Mouse (Mus musculus) liver, embryonic 14.5 days (tissue): ENCODE measurements around the gene Pgbd5. TPM values are rescaled to one million over a fixed set of nuclear protein-coding genes. Genes with fewer than 3 reads are reported as not detected.

ENCODE experiments used
- ATAC-seq: fragments of 200-750 bp; cut with Nextera tagmentation; 2 replicates; pipeline ENCODE4 v1.8.0; 2017; ENCODE audit warnings: moderate number of reproducible peaks, mild to moderate bottlenecking, moderate library complexity; ENCODE audit not compliant: insufficient read depth
- DNase-seq, 3 experiments: peaks; one replicate each; pipeline ENCODE4 v3.0.0-alpha.2; 2012 to 2013; ENCODE audit warnings: low read depth in 3 of 3, low spot score in 3 of 3
- H3K27ac ChIP-seq: fragments of 300-500 bp; sonication (generic); 2 replicates; pipeline ENCODE4 v1.5.1; 2014; ENCODE audit warnings: moderate library complexity, mild to moderate bottlenecking, control low read depth, inconsistent platforms
- H3K27me3 ChIP-seq: fragments of 300-500 bp; sonication (generic); 2 replicates; pipeline ENCODE4 v1.6.1; 2014; ENCODE audit warnings: mild to moderate bottlenecking, low read length, moderate library complexity; ENCODE audit not compliant: control insufficient read depth, insufficient read depth
- H3K36me3 ChIP-seq: fragments of 300-500 bp; sonication (generic); replicated peaks from 2 replicates; pipeline ENCODE4 v1.6.1; 2014; ENCODE audit warnings: low read depth; ENCODE audit not compliant: control insufficient read depth, insufficient read depth
- H3K4me1 ChIP-seq, 2 experiments: fragments of 200-500 bp in 1 of 2; fragments of 300-500 bp in 1 of 2; sonication (generic) in 1 of 2; replicated peaks; 2 replicates each; pipeline ENCODE4 v1.6.1; 2012 to 2014; ENCODE audit warnings: antibody characterized with exemption in 1 of 2, inconsistent platforms in 1 of 2, low read length in 1 of 2; ENCODE audit not compliant: control insufficient read depth in 2 of 2, insufficient read depth in 2 of 2
- H3K4me2 ChIP-seq: fragments of 300-500 bp; sonication (generic); 2 replicates; pipeline ENCODE4 v1.6.1; 2014; ENCODE audit warnings: low read depth, mild to moderate bottlenecking, control low read depth, moderate library complexity
- H3K4me3 ChIP-seq, 2 experiments: fragments of 200-500 bp in 1 of 2; fragments of 300-500 bp in 1 of 2; sonication (generic) in 1 of 2; 2 replicates each; pipeline ENCODE4 v1.5.1; 2012 to 2014; ENCODE audit warnings: low read depth in 2 of 2, low read length in 2 of 2, mild to moderate bottlenecking in 2 of 2, control low read depth in 1 of 2, inconsistent platforms in 1 of 2, moderate library complexity in 1 of 2; ENCODE audit not compliant: insufficient read depth in 1 of 2
- H3K9ac ChIP-seq: fragments of 300-500 bp; sonication (generic); replicated peaks from 2 replicates; pipeline ENCODE4 v1.6.1; 2014; ENCODE audit warnings: mild to moderate bottlenecking, control low read depth, moderate library complexity
- H3K9me3 ChIP-seq: fragments of 300-500 bp; sonication (generic); 2 replicates; pipeline ENCODE4 v1.6.1; 2016; ENCODE audit warnings: low read length, mixed read lengths; ENCODE audit not compliant: control insufficient read depth
- CTCF ChIP-seq: IDR thresholded peaks from 2 replicates; pipeline ENCODE4 v1.5.1; 2016; ENCODE audit warnings: antibody characterized with exemption, low read depth, control low read depth
- EP300 ChIP-seq: IDR thresholded peaks from 2 replicates; pipeline ENCODE4 v1.6.1; 2016; ENCODE audit warnings: antibody characterized with exemption, low read depth
- WGBS: fragments of 180-500 bp; shearing (Covaris S2); extraction: QIAGEN DNeasy Blood & Tissue Kit; methylation state at CpG from one replicate; pipeline ENCODE4 v1.1.7; 2014; ENCODE audit not compliant: insufficient replicate concordance; 5-methylcytosine and 5-hydroxymethylcytosine counted together
- polyA plus RNA-seq, 2 experiments: library from polyadenylated mRNA; depleted of rRNA in 1 of 2; stranded (reverse) in 1 of 2; unstranded in 1 of 2; fragments of >200 nt; fragmentation: Nextera tagmentation in 1 of 2; extraction: Ambion mirVana in 1 of 2; gene quantifications; 2 replicates each; pipeline versions ENCODE4 v1.2.1 to v1.2.3; 2012 to 2014

Pgbd5 gene
- polyA plus RNA-seq, 2 experiments = 0.15 to 0.18 TPM

DNA sequence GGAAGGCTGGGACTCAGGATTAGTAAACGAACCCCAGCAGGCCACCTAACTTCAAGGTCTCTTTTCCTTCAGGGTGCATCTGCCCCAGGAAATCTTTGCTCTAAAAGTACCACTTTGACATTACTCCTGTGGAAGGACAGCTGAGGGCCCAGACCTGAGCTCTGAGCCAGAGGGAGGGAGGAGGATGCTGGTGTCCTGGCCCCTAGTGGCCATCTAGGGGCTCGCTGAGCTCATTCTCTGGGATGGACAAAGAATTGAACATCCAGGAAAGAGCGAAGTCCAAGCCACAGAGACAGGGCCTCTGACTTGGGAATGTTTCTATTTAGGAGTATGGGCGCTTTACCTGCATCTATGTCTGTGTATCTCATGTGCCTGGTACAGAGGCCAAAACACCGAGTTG lies 87.8 kb downstream of the Pgbd5 start:
- H3K4me1 ChIP-seq = no peaks in the 10 kb centered on the region
- H3K9ac ChIP-seq = no peak overlapping the region
- 42% methylated on average over 5 of the region's 5 CpGs for WGBS
- H3K36me3 ChIP-seq = no peaks in the 10 kb centered on the region
- H3K27me3 ChIP-seq = no peaks in the 10 kb centered on the region
- H3K9me3 ChIP-seq = no peaks in the 10 kb centered on the region
- no peak overlapping the region for H3K4me2 ChIP-seq
- H3K27ac ChIP-seq = no peak overlapping the region
- H3K4me3 ChIP-seq = no peak overlapping the region
- ATAC-seq (no peak), DNase-seq (no peak)
- TF ChIP-seq EP300 = no peak
- no peak for TF ChIP-seq CTCF

DNA sequence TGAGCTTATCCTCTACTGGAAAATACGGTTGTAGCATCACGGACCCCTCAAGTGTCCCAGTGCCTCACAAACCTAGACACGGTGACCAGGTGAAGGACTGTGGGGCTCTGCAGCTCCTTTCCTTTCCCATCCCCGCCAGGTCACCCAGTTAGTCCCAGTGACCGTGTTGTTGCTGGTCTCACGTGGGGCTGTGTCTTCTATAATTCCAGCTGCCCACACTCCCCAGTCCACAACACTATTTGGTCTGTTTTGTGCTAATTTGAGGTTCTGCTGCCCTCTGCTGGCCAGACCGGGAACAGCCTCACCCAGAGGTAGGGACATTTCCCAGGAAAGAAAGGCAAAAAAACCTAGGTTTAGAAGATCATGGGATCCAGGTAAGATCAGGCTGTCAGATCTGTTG lies 89.8 kb downstream of the Pgbd5 start:
- H3K4me1 ChIP-seq = no peaks in the 10 kb centered on the region
- DNase-seq (peak; percentile 25 to 30 (median 30)), ATAC-seq (no peak)
- H3K36me3 ChIP-seq = no peaks in the 10 kb centered on the region
- no peak overlapping the region for H3K4me2 ChIP-seq
- TF ChIP-seq EP300 (no peak), CTCF (peak; percentile 95)
- H3K27ac ChIP-seq = no peak overlapping the region
- no peak overlapping the region for H3K4me3 ChIP-seq
- H3K9me3 ChIP-seq = no peaks in the 10 kb centered on the region
- no peak overlapping the region for H3K9ac ChIP-seq
- 31% methylated on average over 7 of the region's 7 CpGs for WGBS
- H3K27me3 ChIP-seq = no peaks in the 10 kb centered on the region

DNA sequence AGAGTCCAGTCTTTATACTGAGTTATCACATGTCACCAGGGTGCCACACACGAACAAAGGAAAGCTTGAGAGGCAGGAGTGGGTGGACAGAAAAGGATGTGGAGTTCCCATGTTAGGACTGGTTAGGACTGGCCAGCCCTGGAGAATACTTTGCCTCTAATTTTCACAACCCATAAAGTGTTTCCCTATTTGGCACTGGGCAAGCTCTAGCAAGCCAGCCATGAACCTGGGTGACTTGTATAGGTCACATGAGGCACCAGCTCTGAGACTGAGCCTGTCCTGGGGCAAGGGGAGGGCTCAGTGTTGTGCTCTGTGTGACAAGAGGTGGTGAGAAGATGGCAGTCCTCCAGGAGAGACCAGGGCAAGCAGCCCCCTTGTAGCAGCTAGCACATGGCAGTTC lies 91.4 kb downstream of the Pgbd5 start:
- DNase-seq (no peak), ATAC-seq (no peak)
- Histone ChIP-seq H3K4me3 (no peak overlapping the region), H3K27me3 (no peaks in the 10 kb centered on the region), H3K4me2 (no peak overlapping the region), H3K9me3 (no peaks in the 10 kb centered on the region), H3K9ac (no peak overlapping the region), H3K27ac (no peak overlapping the region), H3K4me1 (no peaks in the 10 kb centered on the region; a peak in 1 of 4 replicates), H3K36me3 (no peaks in the 10 kb centered on the region)
- TF ChIP-seq EP300 (no peak), CTCF (no peak)
- WGBS = 36% methylated on average over 1 of the region's 1 CpGs

DNA sequence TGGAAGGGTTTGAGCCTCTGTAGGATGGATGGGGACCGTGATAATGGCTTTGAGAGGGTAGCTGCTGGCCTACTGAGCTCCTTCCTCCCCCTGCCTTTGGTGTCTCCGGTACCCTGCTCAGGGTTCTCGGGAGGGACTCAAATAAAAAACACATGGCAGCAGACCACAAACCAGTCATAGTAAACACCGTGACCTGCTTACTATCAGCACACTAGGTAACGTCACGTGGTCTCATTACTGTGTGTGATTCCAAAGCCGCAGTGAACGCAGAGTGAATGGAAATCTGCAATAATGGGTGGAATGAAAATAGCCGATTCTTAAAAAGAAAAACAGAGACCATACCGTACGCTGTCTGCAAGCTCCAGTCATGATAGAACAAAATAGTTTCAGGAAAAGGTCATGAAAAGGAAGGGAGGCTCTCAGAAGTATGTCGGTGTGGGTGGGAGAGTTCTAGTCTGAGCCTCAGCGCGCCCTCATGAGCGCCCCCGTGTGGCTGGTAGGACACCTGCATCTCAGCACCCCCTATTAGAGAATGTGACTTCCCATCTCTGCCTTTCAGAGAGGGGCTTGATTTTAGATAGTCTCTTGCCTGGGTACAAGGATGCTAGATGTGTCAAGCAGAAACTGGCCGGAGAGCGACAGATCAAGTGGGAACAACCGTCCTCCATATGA lies 92.5 kb downstream of the Pgbd5 start:
- no peaks in the 10 kb centered on the region for H3K9me3 ChIP-seq
- TF ChIP-seq CTCF (peak; percentile 97), EP300 (no peak)
- 40% methylated on average over 19 of the region's 19 CpGs for WGBS
- no peaks in the 10 kb centered on the region for H3K27me3 ChIP-seq
- no peaks in the 10 kb centered on the region; a peak in 1 of 4 replicates for H3K4me1 ChIP-seq
- no peak overlapping the region for H3K9ac ChIP-seq
- peak in 1 of 3 experiments; percentile 13 for DNase-seq
- peak; percentile 36; the same call in 1 of the 2 replicates for ATAC-seq
- no peak overlapping the region for H3K27ac ChIP-seq
- H3K36me3 ChIP-seq = no peaks in the 10 kb centered on the region
- H3K4me3 ChIP-seq = no peak overlapping the region
- no peak overlapping the region for H3K4me2 ChIP-seq

DNA sequence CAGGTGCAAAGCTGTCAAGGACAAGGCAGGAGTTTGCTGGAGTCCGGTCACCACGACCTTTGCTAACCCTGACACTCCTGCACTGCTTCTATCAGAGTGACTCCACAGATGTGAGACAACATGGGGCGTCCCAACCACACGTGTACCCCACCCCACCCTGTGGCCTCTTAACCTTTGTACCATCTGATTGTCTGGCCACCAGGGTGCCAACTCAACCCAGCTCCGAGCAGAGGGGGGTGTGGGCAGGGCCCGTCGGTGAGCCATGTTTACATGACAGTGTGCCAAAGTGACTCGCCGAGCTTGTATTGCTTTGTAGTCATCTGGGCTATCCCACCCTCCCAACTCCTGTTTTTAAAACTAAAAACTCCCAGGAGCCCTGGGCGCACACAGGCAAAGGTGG lies 94.4 kb downstream of the Pgbd5 start:
- Histone ChIP-seq H3K27me3 (no peaks in the 10 kb centered on the region), H3K4me2 (no peak overlapping the region), H3K27ac (no peak overlapping the region), H3K4me3 (no peak overlapping the region), H3K4me1 (no peaks in the 10 kb centered on the region; a peak in 1 of 4 replicates), H3K9ac (no peak overlapping the region), H3K9me3 (no peaks in the 10 kb centered on the region), H3K36me3 (no peaks in the 10 kb centered on the region)
- 63% methylated on average over 10 of the region's 10 CpGs for WGBS
- no peak for DNase-seq
- no peak for ATAC-seq
- no peak for TF ChIP-seq EP300
- TF ChIP-seq CTCF = no peak
